Mouse (Mus musculus) adrenal gland, postnatal 36 days (tissue): ENCODE measurements at regions not wholly inside any gene's neighbourhood (a gene's known extent, or its start where the extent isn't known, plus 50 kb on each side); places are given as distances from the start of the nearest gene placed in this dataset.

Experiments
- DNase-seq, 2 experiments: peaks; one replicate each; pipeline ENCODE4 v3.0.0; 2021; ENCODE audit warnings: mixed read lengths in 1 of 2

GRCm38 (mm10) chr7:71043128-71043527 is 308.2 kb downstream of the Gm10295 start:
- DNase-seq, result no peak

GRCm38 (mm10) chr7:71041388-71041787 is 309.9 kb downstream of the Gm10295 start:
- no peak for DNase-seq

- no peak for DNase-seq
Measured at GRCm38 (mm10) chr7:71040846-71041245, 310.4 kb downstream of the Gm10295 start.

- no peak for DNase-seq
Measured at GRCm38 (mm10) chr7:71038537-71038936, 312.7 kb downstream of the Gm10295 start.

GRCm38 (mm10) chr7:71033121-71033520 is 318.2 kb downstream of the Gm10295 start:
- no peak for DNase-seq

- no peak for DNase-seq
Measured at GRCm38 (mm10) chr7:71023946-71024610, 327.2 kb downstream of the Gm10295 start.

GRCm38 (mm10) chr7:71023253-71023945 is 327.9 kb downstream of the Gm10295 start:
- DNase-seq, result no peak
